Mouse (Mus musculus) ES-E14 (cell line): Measurements from ENCODE around the gene Asf1b.

Source experiments
- HCFC1 ChIP-seq: IDR thresholded peaks from 2 replicates; pipeline ENCODE4 v1.6.1; 2012; ENCODE audit warnings: low read length, inconsistent platforms, borderline replicate concordance; ENCODE audit not compliant: insufficient read depth
- ZC3H11A ChIP-seq: IDR thresholded peaks from 2 replicates; pipeline ENCODE4 v1.6.1; 2012; ENCODE audit warnings: low read depth, mild to moderate bottlenecking, inconsistent platforms, low read length, borderline replicate concordance

- TF ChIP-seq ZC3H11A (no peak), HCFC1 (no peak)
Observed at GRCm38 (mm10) chr8:83924585-83924984, 30.7 kb upstream of the Asf1b start.
